Mouse (Mus musculus) brain, embryonic 14.5 days (tissue): ENCODE measurements around the gene Gm15262.

Experiments
- CTCF ChIP-seq: fragments of 200-500 bp; IDR thresholded peaks from 2 replicates; pipeline ENCODE4 v1.5.1; 2012; ENCODE audit warnings: inconsistent platforms, mild to moderate bottlenecking, moderate library complexity, borderline replicate concordance; ENCODE audit not compliant: insufficient read depth, insufficient read length; ENCODE audit errors: extremely low read depth
- POLR2A ChIP-seq: fragments of 200-500 bp; IDR thresholded peaks from 2 replicates; pipeline ENCODE4 v1.6.1; 2012; ENCODE audit warnings: mild to moderate bottlenecking, inconsistent platforms, borderline replicate concordance; ENCODE audit not compliant: poor library complexity, insufficient read depth, insufficient read length, severe bottlenecking; ENCODE audit errors: extremely low read depth

DNA sequence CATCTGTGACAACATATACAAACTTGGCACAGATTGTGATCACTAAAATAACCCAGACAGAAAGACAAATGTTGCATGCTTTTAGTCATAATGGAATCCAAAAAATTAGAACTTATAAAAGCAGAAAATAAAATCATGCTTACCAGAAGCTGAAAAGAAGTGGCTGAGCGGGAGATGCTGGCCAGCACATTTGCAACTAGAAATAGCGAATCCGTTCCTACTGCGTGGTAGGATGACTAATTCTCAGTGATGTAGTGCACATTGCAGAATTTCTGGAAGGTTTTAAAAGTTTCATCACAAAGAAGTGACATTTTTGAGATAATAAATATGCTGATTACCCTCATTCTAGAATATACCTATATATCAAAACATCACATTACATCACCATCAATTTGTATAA lies 100.7 kb downstream of the Gm15262 start:
- TF ChIP-seq CTCF (no peak), POLR2A (no peak)
